Mouse (Mus musculus) MN1 (cell line): ENCODE measurements at regions not wholly inside any gene's neighbourhood (a gene's known extent, or its start where the extent isn't known, plus 50 kb on each side); places are given as distances from the start of the nearest gene placed in this dataset.

Source experiments
- DNase-seq: peaks from one replicate; pipeline ENCODE4 v3.0.0-alpha.2; 2016; ENCODE audit warnings: low spot score

DNA sequence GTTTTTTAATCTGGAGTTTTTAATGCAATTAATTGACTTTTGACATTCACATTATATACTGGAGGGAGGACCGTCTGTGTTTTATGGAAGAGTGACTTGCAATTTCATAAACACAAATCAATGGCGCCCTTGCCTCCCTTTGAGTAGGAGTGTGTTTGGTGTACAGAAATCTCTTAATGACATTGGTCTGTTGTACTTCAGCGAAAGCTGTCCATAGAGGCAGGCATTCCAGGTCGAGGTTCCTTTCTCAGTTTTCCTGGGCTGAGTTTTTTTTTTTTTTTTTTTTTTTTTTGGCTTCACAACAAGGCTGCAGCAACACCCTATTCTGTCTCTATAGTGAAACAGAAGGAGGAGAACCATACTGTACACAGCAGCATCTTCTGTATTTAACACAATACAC, 427.4 kb upstream of the Ccnh start:
- DNase-seq = no peak

DNA sequence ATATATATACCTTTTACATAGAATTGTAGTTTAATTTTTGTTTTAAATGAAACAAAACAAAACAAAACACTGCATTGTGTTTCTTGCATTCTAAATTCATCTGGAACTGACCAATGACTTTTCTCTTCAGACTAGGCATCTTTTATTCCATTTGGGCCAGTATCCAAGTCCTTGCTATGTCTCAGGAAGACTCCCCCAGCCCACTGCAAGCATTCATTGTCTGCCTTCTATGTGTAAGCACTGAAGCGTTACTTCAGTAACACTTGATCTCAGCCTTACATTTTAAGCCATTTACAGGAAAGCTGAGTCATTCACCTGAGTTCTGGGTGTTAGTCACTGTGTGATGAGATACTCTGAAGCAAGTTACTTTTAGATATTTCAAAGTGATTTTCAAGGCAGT, 425.3 kb upstream of the Ccnh start:
- DNase-seq = no peak

DNA sequence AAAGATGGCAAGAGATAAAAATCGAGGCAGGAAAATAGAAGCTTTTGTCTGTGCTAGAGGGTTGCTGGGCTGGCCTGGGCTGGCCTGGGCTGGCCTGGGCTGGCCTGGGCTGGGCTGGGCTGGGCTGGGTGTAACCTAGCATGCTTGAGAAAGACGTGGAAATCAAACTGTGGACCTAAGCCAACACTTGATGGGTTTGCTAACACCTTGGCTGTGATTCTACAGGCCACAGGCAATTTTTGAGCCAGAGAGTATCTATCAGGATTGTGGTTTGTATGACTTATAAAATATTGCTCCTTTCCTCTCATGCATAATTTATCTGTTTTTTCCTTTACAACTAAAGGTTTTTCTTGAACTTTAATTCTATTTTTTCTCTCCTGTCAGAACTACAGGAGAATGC, 417.3 kb upstream of the Ccnh start:
- no peak for DNase-seq

DNA sequence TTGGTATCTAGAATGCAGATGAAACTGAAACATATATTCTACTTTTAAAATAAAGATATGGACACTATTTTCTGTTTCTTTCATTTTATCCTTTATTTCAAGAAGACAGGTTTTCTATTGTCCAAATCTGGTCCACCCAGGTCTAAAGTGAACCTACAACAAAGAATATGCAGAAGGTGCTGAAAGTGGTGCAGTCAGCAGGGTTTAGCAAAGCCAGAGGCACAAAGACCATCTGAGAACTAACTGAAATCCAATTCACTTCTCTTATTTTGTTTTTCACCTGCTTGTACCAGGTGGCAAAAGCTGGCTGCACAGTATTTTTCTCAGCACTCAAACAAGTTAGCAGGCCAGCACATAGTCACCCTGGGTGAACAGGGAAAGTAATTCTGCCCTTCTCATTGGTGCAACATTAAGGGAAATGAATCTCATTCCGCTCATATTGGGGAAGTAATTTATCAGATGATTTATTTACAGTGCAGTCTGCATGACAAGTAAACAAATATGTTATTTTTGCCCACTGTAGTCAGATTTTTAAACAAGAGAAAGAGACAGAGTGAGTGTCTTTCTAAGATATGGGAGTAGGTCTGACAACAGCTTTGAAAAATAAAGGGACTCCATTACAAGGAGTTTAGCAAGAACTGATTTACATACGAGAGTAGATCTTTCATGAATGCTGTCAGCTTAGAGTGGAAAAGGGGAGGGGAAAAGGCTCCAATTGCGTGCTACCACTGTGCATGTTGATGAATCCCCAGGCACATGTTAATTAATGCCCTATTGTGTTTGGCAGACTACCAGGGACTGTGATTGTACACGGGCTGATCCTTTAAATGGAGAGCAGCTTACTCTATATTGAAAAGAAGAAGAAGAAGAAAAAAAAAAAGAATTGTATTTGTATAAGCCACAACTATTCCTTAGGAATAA, 405.9 kb upstream of the Ccnh start:
- DNase-seq = no peak

GRCm38 (mm10) chr13:84804241-84804980, 384.8 kb upstream of the Ccnh start:
- no peak for DNase-seq

DNA sequence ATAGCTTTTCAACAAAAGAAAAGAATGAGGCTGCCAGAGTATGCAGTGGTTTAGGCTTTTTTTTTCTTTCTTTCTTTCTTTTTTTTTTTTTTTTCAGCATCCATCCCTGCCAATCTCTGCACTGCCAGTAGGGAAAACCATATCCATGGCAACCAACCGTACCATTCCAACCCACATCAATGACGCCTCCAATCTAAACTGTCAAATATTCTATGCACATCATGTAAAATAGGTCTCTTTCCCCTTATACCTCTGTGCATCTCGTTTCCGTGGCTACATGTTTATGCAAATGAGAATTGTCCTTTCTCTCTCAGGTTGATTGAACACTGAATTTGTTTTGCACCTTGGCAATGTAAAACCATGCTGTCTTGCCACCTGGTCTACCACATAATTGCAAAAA, 384.0 kb upstream of the Ccnh start:
- DNase-seq = no peak

- DNase-seq = no peak
Observed at GRCm38 (mm10) chr13:84809605-84810004, 379.6 kb upstream of the Ccnh start.
